Mouse (Mus musculus) erythroid progenitor cell, adult 5-6 weeks (primary cell): ENCODE data around the gene Gm44790. TPM values are rescaled to one million over a fixed set of nuclear protein-coding genes. Genes with fewer than 3 reads are reported as not detected.
A peak's percentile ranks its signal among the peaks of the same experiment; 100 is the strongest.

Source experiments
- ATAC-seq: replicated peaks from 2 replicates; pipeline ENCODE4 v1.8.0; 2016; ENCODE audit warnings: moderate number of reproducible peaks, mild to moderate bottlenecking, moderate TSS enrichment, inconsistent platforms; ENCODE audit not compliant: poor library complexity, low FRiP score, severe bottlenecking
- total RNA-seq, 2 experiments: library from RNA; stranded (forward) in 1 of 2; stranded (reverse) in 1 of 2; fragments of 150-400 nt in 1 of 2; fragments of 186-747, 209-891 nt in 1 of 2; gene quantifications; 2 replicates each; pipeline versions ENCODE4 v1.2.3 to v1.2.4; 2015 to 2017; ENCODE audit warnings: low replicate concordance in 2 of 2

The Gm44790 gene
- total RNA-seq, 2 experiments from 2014 or later, result not detected

DNA sequence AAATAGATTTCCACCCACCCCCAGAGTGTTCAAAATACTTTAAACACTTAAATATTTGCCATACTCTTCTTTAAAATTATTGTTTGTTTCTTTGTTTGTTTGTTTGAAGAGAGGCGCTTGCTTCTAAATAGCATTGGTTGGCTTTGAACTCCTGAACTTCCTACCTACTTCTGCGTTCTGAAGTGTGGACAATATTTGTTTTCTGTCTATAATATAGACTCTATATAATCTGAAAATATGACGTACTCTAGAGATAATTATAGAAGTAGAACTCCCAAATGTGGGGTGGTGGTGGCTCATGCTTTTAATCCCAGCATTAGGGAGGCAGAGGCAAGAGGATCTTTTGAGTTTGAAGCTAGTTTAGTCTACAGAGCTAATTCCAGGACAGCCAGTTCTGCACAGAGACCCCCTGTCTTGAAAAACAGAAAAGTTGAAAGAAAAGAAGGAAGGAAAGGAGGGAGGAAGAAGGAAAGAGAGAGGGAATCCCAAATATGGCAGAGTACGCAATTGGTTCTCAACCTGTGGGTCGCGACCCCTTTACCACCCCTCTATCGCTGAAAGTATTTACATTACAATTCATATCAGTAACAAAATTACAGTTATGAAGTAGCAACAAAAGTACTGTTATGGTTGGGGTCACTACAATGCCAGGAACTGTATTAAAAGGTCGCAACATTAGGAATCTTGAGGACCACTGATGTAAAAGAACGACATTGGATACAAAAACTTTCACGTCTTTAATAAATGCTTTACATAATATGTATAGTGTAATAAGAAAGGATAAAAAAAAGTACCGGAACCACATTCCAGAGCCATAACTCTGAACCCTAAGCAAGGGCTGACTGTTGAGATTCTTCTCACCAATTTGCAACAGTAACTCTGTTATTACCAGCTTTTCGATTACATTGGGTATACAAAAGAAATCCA is 23.5 kb upstream of the Gm44790 start:
- no peak for ATAC-seq

GRCm38 (mm10) chr6:86403728-86404099 is 22.7 kb upstream of the Gm44790 start:
- peak; percentile 69 for ATAC-seq

GRCm38 (mm10) chr6:86404100-86404861 is 22.2 kb upstream of the Gm44790 start, which contains the start of gene Tia1:
Gene Tia1 (plus strand): TSS chr6:86404219.
- peak; percentile 96 for ATAC-seq

GRCm38 (mm10) chr6:86404996-86405395 is 21.5 kb upstream of the Gm44790 start:
- no peak for ATAC-seq

- ATAC-seq, result no peak
Measured at GRCm38 (mm10) chr6:86406306-86406705, 20.2 kb upstream of the Gm44790 start.

- no peak for ATAC-seq
Measured at GRCm38 (mm10) chr6:86418711-86419110, 7.7 kb upstream of the Gm44790 start.

- no peak for ATAC-seq
Measured at GRCm38 (mm10) chr6:86419239-86419638, 7.2 kb upstream of the Gm44790 start.

GRCm38 (mm10) chr6:86420491-86420890 is 6.0 kb upstream of the Gm44790 start:
- no peak for ATAC-seq

GRCm38 (mm10) chr6:86431531-86431930 is 5.1 kb downstream of the Gm44790 start:
- no peak for ATAC-seq

DNA sequence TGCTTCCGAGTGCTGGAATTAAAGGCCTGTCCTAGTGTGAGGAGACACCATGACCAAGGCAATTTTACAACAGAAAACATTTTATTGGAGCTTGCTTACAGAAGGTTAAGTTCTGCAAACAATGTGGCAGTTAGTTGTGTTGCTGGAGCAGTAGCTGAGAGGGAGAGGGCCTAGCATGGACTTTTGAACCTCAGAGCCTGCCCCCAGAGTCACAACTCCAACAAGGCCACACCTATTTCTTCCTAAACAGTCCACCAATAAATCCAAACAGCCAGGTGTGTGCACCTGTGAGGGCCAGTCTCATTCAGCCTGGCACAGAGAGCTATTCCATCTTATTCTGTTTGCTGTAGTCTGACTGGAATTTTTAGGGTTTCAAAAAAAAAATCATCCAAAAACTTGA is 7.2 kb downstream of the Gm44790 start:
- no peak for ATAC-seq

DNA sequence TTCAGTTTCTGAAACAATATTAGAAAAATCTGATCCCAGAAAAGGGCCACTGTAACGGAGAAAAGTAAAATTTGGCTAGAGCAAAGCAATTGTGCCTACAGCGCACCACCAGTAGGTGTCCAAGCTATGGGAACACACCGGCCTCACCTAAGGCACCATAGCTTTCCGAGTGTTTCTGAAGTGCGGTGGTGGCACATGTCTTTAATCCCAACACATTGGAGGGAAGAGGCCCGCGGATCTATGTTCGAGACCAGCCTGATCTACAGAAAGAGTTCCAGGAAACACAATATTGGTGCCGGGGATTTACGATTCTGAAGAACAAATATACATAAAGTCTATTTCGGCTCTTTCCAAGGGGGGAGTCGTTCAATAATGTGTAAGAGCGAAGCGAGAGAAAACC is 11.3 kb downstream of the Gm44790 start:
- ATAC-seq, result peak; percentile 73

DNA sequence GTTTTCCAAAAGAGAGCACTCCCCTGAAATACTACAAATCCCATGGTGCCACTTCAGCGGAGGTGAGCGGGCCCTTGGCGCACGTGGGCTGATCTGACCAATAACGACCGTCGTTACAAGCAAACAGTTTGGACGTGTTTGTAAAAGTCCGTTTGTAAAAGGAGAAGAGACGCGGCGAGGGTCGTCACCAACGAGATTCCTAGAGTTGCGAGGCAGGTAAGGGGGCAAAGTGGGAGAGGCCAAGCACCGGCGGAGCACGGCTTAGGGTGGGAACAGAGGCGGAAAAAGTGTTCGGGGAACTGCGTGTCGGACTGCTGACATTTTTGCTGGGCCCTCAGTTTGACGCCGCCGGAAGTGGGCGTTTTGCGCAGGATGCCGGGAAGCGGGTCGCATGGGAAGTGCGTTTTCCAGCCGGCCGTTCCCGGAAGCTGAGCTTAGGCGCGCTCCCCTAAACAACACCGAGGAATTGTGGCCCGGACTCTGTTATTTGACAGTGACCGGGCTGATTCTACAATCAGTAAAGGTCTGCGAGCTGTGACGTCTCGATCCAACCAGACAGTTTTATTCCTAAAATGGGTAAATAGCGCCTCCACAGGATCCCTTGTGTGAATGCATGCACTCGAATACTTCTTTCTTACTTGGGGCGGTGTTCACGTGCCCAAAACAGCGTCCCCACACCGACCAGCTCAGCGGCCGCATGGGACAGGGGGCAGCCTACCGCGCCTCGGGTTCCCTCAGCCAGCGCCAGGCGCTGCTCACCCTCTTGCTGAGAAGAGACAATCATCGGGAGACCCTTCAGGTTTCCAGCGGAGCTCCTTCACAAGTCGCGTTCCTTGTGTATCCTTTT is 12.0 kb downstream of the Gm44790 start, which contains the start of gene C87436:
Gene C87436, plus strand, starts transcription at position 103 of the 847 bp plus-strand sequence.
- ATAC-seq, result peak; percentile 90

DNA sequence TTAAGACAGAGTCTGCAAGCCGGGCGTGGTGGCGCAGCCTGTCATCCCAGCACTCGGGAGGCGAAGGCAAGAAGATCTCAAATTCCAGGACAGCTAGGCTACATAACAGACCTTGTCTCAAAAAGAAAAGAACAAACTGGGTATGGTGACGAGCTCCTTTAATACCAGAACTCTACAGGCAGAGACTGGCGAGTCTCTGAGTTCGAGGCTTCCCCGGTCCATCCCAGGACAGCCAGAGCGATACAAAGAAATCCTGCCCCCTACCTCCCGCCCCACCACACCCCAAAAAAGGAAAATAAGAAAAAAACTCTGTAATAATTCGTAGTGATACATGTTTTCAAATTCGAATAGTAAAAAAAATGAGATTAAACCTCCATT is 12.7 kb downstream of the Gm44790 start:
- ATAC-seq, result no peak

DNA sequence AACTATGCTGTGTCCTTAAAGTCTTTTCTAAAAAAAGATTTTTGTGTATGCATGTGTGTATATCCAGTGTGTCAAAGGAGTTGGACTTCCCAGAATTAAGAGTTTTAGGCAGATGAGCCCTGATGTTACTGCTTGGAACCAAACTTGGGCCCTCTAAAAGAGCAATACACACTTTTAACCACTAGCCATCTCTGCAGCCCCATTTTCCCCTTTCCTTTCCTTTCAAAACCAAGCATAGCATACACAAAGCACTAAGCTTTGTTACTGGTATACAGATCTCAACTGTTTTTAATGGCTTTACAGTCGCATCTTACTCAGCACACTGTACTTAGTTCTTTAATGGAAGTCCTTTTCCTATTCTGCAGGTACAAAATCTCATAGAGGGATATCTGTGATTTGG is 13.1 kb downstream of the Gm44790 start:
- ATAC-seq, result no peak

- ATAC-seq, result no peak
Measured at GRCm38 (mm10) chr6:86441571-86441970, 15.1 kb downstream of the Gm44790 start.

- no peak for ATAC-seq
Measured at GRCm38 (mm10) chr6:86445551-86445950, 19.1 kb downstream of the Gm44790 start.

- ATAC-seq, result no peak
Measured at GRCm38 (mm10) chr6:86446927-86447568, 20.6 kb downstream of the Gm44790 start.

- no peak for ATAC-seq
Measured at GRCm38 (mm10) chr6:86456727-86457126, 30.3 kb downstream of the Gm44790 start.

DNA sequence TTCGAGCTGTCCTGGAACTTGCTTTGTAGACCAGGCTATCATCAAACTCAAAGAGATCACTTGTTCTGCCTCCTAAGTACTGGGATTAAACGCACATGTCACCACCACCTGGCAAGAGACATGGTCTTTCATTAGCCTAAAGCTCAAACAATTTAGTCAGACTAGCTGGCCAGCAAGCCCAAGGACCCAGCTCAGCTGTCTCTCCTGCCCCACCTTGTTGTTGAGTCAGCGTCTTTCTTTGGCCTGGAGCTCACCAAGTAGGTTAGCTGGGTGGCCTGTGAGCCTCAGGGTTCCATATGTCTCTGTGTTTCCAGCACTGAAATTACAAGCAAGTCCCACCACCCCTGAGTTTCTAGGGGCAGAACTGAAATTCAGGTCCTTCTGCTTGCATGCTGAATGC is 36.6 kb downstream of the Gm44790 start:
- no peak for ATAC-seq
